Mouse (Mus musculus): ENCODE results near the gene Slc22a6. TPM values are rescaled to one million over a fixed set of nuclear protein-coding genes. Genes with fewer than 3 reads are reported as not detected.

Gene Slc22a6
- not detected for total RNA-seq (2021)
- long read RNA-seq, experiment 1: 0 reads
- long read RNA-seq, experiment 2: 0 reads

- intact Hi-C loops (cut with DNase I): no loop called here
- no peak for DNase-seq
These were observed at the start of gene Slc22a6 for GRCm38 (mm10) chr19:8617904-8618303. Gene Slc22a6, plus strand, starts transcription at chr19:8618039.

- intact Hi-C loops (cut with DNase I): no loop called here
- peak; percentile 9 to 40 for DNase-seq
These were observed 48.4 kb upstream of the Slc22a6 start for GRCm38 (mm10) chr19:8569453-8569863.

GRCm38 (mm10) chr19:8570341-8571040 is 47.3 kb upstream of the Slc22a6 start:
- DNase-seq: no peak
- intact Hi-C loops (cut with DNase I): no loop called here

GRCm38 (mm10) chr19:8571746-8572145 is 46.1 kb upstream of the Slc22a6 start:
- no peak for DNase-seq
- intact Hi-C loops (cut with DNase I): no loop called here

- intact Hi-C loops (cut with DNase I): no loop called here
- no peak for DNase-seq
These were observed 45.4 kb upstream of the Slc22a6 start for GRCm38 (mm10) chr19:8572485-8572884.

- intact Hi-C loops (cut with DNase I): no loop called here
- no peak for DNase-seq
These were observed 40.4 kb upstream of the Slc22a6 start for GRCm38 (mm10) chr19:8577432-8577831.

GRCm38 (mm10) chr19:8578293-8578969 is 39.4 kb upstream of the Slc22a6 start:
- DNase-seq: peak; percentile 56 to 65
- intact Hi-C loops (cut with DNase I): no loop called here

GRCm38 (mm10) chr19:8578970-8579342 is 38.9 kb upstream of the Slc22a6 start:
- no peak for DNase-seq
- intact Hi-C loops (cut with DNase I): no loop called here

GRCm38 (mm10) chr19:8585298-8585697 is 32.5 kb upstream of the Slc22a6 start:
- intact Hi-C loops (cut with DNase I): no loop called here
- no peak for DNase-seq

GRCm38 (mm10) chr19:8585899-8586298 is 31.9 kb upstream of the Slc22a6 start:
- DNase-seq: no peak
- intact Hi-C loops (cut with DNase I): no loop called here

- intact Hi-C loops (cut with DNase I): no loop called here
- DNase-seq: no peak
These were observed 31.5 kb upstream of the Slc22a6 start for GRCm38 (mm10) chr19:8586350-8586749.

- intact Hi-C loops (cut with DNase I): no loop called here
- DNase-seq: no peak
These were observed 30.5 kb upstream of the Slc22a6 start for GRCm38 (mm10) chr19:8587315-8587714.

- DNase-seq: no peak
- intact Hi-C loops (cut with DNase I): no loop called here
These were observed 26.9 kb upstream of the Slc22a6 start, which contains the start of gene Slc22a8 for GRCm38 (mm10) chr19:8590954-8591353. Gene Slc22a8, plus strand, starts transcription at chr19:8591254.

- intact Hi-C loops (cut with DNase I): no loop called here
- DNase-seq: no peak
These were observed 25.7 kb upstream of the Slc22a6 start for GRCm38 (mm10) chr19:8592155-8592554.

GRCm38 (mm10) chr19:8592873-8593408 is 24.9 kb upstream of the Slc22a6 start:
- intact Hi-C loops (cut with DNase I): no loop called here
- DNase-seq: no peak

GRCm38 (mm10) chr19:8593833-8594232 is 24.0 kb upstream of the Slc22a6 start:
- intact Hi-C loops (cut with DNase I): no loop called here
- DNase-seq: no peak

- no peak for DNase-seq
- intact Hi-C loops (cut with DNase I): no loop called here
These were observed 23.3 kb upstream of the Slc22a6 start for GRCm38 (mm10) chr19:8594518-8594917.

GRCm38 (mm10) chr19:8597269-8597668 is 20.6 kb upstream of the Slc22a6 start:
- no peak for DNase-seq
- intact Hi-C loops (cut with DNase I): no loop called here

- DNase-seq: no peak
- intact Hi-C loops (cut with DNase I): no loop called here
These were observed 18.6 kb upstream of the Slc22a6 start for GRCm38 (mm10) chr19:8599229-8599628.

GRCm38 (mm10) chr19:8601922-8602321 is 15.9 kb upstream of the Slc22a6 start:
- no peak for DNase-seq
- intact Hi-C loops (cut with DNase I): no loop called here

GRCm38 (mm10) chr19:8602914-8603313 is 14.9 kb upstream of the Slc22a6 start:
- intact Hi-C loops (cut with DNase I): no loop called here

More at GRCm38 (mm10) chr19:8602914-8603313, 14.9 kb upstream of the Slc22a6 start:
- DNase-seq: no peak
